Mouse (Mus musculus) heart, adult 18-20 months (tissue): Measurements from ENCODE around the gene Fam13c. TPM values are rescaled to one million over a fixed set of nuclear protein-coding genes. Genes with fewer than 3 reads are reported as not detected.
"Not testable (repeated sequence)": the region's sequence is repeated elsewhere in the genome, so short reads cannot be mapped to it uniquely, and the experiment has no call there.

Experiments used
- DNase-seq, 2 experiments: peaks; one replicate each; pipeline ENCODE4 v3.0.0; 2021 to 2022; ENCODE audit warnings: mixed read lengths in 1 of 2
- long read RNA-seq, 2 experiments: library from polyadenylated mRNA; stranded (forward); transcript quantifications; one replicate each; pipeline ENCODE4 v2.0.0; 2021
- total RNA-seq, 2 experiments: library from RNA; stranded (reverse); gene quantifications; 2 replicates each; pipeline ENCODE4 v1.2.3; 2021

Fam13c gene
- total RNA-seq: 1 to 10 TPM; 3.9 to 5.3 TPM
- long read RNA-seq, experiment 1, partial matches to known transcripts: 1 of 3 reads
- long read RNA-seq, experiment 1, other reads (novel, unspliced or antisense): 0 of 3 reads
- long read RNA-seq, experiment 2, partial matches to known transcripts: 0 of 2 reads
- long read RNA-seq, experiment 2, other reads (novel, unspliced or antisense): 1 of 2 reads

DNA sequence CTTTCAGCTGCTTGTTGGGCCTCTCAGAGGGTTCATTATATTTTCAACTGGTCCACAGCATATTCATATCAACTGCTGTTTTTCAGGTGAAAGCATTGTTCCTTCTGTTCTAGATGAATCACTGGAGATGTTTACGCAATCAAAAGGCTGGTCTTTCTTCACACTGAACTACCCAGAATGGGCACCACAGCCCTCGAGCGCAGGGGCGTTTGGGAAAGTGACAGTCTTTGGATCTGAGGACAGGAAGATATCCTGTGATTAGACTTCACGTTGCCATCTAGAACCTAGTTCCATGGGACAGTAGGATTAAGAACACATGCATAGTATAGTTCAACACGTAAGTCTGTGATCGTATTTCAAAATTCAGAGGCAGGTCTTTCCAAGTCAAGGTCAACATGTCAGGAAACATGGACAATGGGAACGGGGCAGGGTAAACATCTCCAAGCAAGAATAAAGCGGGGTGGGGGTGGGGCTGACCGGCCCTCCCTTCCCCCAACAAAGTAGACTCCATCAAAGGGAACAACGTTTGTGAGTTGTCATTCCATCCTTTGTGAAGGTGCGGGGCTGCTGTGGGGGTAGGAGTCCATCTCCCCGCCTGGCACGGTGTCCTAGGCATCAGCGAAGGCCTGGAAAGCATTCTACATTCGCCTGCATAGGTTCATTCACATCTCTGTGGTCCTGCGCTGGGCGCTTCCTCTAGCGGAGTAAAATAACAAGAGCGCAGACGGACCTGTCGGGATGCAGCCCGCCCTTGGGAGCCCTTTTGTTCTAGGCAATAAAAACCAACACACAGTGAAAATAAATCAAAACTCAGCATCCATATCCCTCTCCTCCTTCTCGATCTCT, at the start of gene Fam13c:
Fam13c (plus strand) TSS at position 806 of the 846 bp plus-strand sequence.
- DNase-seq: peak; percentile 20 to 44

GRCm38 (mm10) chr10:70395900-70396299, 44.4 kb upstream of the Fam13c start:
- peak in 1 of 2 experiments; percentile 22 for DNase-seq

DNA sequence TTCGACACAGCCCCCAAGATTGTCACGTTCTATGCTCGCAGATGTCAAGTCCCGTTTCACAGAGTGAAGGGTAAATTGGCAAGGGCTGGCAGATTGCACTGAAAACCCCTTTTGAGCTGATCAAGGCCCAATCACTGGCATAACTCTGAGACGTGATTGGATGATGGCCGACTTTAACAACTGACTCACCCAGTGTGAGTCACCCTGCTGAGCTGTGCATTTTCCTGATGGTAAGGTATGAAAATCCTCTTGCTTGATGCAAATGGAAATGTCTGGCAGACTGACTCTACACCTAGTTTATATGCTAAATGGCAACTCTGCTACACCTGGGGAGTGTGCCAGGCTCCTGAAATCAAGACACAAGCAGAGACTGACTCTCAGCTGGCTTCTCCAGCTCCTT, 42.1 kb upstream of the Fam13c start:
- no peak for DNase-seq

GRCm38 (mm10) chr10:70402006-70402405, 38.3 kb upstream of the Fam13c start:
- DNase-seq: no peak

- DNase-seq: no peak
Measured at GRCm38 (mm10) chr10:70402711-70403110, 37.6 kb upstream of the Fam13c start.

DNA sequence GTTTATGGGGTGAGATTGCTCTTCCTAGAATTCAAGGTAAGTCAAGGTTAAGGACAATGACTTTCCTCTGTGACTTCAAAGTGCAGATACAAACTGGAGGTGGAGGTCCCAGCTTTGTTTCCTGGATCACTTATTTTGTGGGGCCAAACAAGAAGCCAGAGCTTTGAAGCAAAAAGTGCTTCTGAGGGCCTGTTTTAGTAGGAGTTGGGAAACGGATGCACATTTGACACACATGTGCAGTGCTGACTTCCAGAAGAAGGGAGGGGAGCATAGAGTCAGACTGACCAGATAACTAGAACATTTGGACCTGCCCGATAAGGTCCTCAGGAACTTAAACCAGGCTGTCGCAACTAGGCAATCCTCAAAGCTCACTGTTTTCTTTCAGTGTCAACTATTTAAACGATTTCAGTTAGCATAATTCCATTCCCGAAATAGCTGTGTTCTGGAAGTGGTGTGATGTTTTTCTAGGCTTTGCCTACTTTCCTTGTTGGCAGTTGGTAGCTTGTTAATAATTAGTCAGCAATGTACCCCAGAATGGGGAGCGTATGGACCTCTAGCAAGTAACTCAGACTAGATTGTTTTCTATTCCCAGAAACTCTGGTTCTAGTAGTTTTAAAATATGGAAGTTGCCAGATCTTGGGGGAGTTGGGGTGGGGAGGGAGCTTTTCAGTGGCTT, 22.3 kb upstream of the Fam13c start:
- DNase-seq: peak in 1 of 2 experiments; percentile 33

- no peak for DNase-seq
Measured at GRCm38 (mm10) chr10:70419282-70420264, 20.7 kb upstream of the Fam13c start.

DNA sequence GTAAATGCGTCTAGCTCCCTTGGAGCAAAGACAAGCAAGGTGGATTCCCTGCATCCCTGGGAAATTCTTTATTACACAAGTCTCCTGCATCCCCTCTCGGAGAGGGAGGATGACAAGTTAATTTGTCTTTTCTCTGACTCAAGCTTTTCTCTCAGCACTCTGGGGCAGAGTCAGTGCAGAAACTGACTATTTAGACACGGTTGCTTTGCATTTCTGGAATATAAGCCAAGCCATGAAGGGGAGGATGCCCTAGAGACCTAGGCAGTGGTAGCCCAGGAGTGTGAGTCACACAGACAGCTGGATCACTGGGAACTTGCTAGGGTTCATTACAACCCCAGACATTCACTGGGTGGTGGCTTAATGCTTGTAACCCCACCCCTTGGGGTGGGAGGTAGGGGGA, 13.9 kb upstream of the Fam13c start:
- peak; percentile 26 to 66 for DNase-seq

GRCm38 (mm10) chr10:70428121-70428662, 12.1 kb upstream of the Fam13c start:
- DNase-seq: peak; percentile 23 to 45

GRCm38 (mm10) chr10:70429341-70429740, 10.9 kb upstream of the Fam13c start:
- DNase-seq: no peak

DNA sequence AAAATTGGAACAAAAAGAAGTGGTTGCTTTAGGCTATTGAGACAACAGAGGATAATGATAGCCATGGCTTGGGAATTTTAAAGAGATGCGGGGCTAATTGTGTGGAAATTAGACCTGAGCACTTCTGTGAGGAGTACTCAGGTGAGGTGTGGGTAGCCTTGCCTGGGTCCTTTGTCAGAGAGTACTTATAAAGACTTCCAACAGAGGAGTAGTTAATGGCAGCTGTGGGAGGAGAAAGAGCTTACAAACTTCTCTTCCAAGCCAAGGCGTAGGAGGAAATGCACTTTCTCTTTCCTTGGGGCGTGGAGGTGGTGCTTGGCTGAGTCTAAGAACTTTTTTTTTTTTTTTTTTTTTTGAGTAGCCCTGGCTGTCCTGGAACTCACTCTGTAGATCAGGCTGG, 6.9 kb upstream of the Fam13c start:
- no peak for DNase-seq

GRCm38 (mm10) chr10:70433736-70434135, 6.5 kb upstream of the Fam13c start:
- DNase-seq: not testable (repeated sequence)

DNA sequence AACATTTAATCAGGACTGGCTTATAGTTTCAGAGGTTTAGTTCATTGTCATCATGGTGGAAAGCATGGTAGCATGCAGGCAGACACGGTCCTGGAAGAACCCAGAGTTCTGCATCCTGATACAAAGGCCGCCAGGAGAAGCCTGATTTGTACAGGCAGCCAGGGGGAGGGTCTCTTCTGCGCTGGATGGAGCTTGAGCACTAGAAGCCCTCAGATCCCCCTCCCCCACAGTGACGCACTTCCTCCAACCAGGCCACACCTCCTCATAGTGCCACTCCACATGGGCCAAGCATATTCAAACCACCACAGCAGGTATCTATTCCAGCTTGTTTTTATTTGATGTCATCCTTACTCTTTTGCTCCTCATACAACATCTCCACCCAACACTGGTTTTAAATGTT, 3.6 kb upstream of the Fam13c start:
- no peak for DNase-seq

DNA sequence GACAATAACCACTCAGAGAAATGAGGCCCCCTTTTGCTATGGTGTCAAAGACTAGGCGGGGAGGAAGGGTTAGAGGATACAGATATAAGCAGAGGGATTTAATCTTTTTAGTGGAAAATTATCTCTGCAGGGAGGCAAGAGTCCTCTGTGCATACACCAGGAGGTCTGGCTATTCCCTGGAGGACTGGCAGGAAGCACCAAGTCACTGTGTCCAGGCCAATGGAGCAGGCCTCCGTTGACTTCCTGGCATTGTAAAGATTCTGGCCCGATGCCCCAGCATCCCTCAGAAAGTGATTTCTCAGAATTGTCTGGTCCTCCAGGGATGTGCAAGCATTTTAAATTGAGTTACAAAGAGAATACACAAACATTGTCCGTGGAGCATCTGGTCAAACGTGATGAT, 3.0 kb upstream of the Fam13c start:
- peak; percentile 75 to 89 for DNase-seq

DNA sequence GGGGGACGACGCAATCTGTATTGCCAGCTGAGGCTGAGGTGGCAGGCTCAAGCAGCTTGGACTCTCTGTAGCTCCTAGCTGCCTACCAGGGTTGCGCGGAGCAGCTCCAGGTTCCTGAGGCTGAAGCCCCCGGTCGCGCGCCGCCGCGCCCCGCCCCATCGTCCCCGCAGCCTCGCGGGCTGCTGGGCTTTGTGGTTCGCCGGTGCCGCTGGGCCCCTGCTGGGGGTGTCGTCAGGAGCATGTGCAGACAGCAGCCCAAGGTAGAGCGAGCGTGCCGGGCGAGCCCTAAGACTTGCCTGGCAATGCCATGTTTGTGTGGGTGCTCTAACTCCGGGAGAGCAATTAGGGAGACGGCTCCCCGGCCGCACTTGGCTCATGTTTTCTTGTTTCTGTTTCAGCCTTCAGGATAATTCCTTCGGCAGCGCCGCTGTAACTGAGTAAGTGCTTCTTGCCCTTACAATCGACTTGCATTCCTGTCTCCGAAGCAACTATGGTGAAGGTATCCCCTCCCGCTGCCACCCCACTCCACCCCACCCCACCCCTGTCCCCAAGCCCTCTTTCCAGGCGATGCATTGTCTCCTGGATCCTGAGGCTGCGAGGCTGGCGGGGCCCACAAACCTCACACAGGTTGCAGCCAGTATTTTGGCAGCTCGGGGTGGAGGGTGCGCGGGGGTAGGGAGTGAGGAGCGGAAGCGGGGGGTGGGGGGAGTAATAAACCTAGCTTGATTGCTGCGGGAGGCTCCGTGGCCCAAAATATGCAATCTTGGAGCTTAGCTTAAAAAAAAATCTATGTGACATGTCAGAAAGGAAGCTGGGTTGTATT, 569 bp downstream of the Fam13c start:
- peak; percentile 50 to 71 for DNase-seq

- no peak for DNase-seq
Measured at GRCm38 (mm10) chr10:70442156-70442555, 1.9 kb downstream of the Fam13c start.

DNA sequence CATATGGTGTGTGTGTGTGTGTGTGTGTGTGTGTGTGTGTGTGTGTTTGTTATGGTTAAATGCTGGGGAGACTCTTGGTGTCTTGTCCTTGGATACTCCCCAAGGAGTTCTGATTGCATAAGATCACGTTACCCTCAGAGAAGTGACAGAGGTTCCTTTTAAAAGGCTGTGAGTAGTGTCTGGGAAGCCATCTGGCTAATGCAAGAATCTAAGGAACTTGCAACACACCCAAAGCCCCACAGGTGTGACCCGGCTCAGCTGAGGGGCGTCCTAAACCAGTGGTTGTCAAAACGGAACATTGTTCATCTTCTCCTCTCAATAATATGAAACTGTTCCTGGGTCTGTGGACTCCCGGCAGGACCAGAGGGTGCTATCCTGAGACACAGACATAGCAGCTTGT, 2.3 kb downstream of the Fam13c start:
- no peak for DNase-seq

DNA sequence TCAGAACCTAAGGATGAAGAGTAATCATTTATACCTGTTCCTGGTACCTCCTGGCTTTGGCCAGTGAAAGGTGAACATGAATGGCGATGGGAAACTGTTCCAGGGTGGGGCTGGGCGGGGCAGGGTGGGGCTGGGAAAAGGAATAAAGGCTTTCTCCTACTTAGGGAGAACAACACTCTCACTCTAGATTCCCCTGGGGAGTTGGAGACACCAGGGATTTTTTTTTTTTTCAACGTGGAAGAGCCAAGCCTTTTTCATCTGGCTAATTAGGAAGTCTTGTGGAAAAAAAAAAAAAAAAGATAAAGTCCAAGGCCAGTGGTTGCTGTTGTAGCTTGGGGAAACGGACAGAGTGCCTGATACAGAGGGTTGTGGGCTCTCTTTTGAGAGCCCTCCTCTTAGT, 7.5 kb downstream of the Fam13c start:
- no peak for DNase-seq

GRCm38 (mm10) chr10:70449206-70449605, 8.9 kb downstream of the Fam13c start:
- no peak for DNase-seq

- DNase-seq: no peak
Measured at GRCm38 (mm10) chr10:70455886-70456305, 15.6 kb downstream of the Fam13c start.
